Mouse (Mus musculus): ENCODE results near the gene Gypa.

- TF ChIP-seq CTCF (IDR thresholded peaks at IDR 0.05; ENCODE audit: control insufficient read depth, insufficient read depth, low read length) (no peak), POLR2A (IDR thresholded peaks at IDR 0.05; ENCODE audit: borderline replicate concordance, control insufficient read depth, low read depth, low read length) (no peak)
Measured at GRCm38 (mm10) chr8:80474971-80475370, 18.6 kb upstream of the Gypa start.
